Mouse (Mus musculus): Measurements from ENCODE around the gene Cep19.
"Not testable (repeated sequence)": the region's sequence is repeated elsewhere in the genome, so short reads cannot be mapped to it uniquely, and the experiment has no call there.

Cep19 gene

DNA sequence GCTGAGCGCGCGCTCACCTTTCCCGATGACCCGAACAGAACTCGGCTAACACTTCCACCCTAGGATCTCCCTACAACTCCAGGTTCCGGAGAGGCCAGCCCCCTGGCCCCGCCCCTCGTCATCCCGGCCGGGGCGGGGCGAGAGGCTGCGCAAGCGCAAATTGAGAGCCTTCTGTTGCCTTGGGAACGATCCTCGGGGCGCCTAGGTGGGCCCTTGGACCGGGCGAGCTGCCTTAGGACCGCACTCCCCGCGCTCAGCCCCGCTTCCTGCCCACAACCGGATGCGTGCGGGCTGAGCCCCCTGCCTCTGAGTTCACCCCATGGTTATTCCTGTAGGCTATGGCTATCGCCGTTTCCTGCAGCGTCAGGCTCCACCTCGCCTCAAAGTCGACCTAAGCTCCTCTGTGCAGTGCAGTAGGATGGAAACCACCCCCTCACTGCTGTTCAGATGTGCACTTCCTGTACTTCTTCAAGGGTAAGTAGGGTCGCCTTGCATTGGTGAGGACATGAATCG is at the start of gene Cep19, which contains the start of gene Pigx:
Gene Cep19 (plus strand): TSS at position 163 of the 513 bp plus-strand sequence.
Gene Pigx (minus strand): TSS at position 103 of the 513 bp plus-strand sequence.
- peak; percentile 95 for DNase-seq

DNA sequence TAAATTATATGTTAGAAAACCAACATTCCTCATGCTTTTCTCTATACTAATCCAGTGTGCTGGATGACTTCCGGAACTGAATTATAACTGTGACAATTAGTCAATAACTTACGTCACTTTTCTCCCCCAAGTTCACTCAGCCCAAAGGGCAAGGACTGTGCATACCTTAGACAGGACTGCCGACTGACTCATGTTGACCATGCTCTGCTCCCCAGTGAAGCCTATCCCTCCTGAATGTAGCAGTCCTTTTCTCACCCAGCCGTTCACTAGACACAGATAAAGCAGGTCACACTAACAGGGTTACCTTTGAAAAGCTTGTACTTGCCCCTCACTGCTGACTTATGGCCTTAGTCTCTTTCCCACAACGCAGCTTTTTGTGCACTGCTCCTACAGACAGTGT is 40.8 kb upstream of the Cep19 start:
- DNase-seq, result no peak

DNA sequence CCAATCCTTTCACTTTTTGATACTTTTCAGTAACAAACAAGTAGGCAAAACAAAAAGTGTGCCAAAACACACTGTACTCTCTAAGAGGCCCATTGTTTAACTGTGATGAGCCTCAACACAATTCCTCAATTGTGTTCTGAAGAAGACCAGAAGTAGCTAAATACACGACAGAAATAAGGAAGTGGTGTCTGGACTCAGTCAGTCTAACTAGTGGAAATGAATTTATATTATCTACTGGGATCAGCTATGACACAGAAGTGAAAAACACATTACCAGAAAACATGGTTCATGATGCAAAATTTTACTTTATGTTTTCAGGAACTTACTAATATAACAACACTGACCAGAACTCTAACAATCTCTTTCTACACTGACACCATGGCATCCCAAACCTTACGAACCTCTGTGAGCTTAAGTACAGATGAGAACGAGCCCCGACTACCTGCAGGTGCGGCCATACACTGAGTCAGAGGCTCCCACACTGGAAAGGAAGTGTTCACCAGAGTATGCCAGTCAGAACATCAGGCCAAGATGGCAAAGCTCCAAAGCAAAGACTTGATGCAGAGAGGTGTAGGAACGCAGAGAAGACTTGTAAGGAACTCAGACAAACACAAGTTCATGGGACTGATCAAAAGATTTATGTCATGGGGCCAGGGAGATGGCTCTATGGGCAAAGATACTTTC is 39.6 kb upstream of the Cep19 start:
- no peak for DNase-seq

DNA sequence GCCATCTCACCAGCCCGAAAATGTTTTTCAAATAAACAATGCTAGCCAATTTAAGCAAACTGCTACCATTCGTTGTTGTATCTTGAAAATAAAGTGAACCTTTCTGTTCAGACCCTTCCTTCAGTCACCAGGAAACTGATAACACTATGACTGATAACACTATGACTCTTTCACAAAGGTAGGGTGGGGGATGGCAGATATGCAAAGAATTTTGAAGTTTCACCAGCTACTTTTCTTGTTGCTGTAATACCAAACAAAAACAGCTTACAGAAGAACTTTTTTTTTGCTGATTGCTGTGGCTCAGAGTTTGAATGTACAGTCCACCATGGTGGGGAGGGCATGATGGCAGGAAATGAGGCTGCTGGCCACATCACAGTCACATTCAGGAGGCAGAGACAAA is 37.4 kb upstream of the Cep19 start:
- no peak for DNase-seq

DNA sequence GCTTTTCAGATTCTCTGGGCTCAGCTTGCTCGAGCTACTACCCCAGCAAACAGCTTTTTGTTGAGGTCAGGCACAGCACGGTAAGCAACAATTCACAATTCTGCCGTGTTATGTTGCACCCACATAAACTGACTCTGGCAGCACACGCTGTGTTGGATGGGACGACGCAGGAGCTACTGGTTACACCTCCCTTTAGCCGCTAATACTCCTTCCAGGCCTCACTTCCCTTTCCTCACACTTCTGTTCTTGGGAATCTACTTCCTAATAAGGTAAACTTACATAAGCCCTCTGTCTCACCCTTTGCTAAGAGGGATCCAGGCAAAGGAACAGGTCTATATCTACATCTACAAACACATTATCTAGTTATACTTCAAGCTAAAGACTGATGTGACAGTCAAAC is 35.7 kb upstream of the Cep19 start:
- DNase-seq, result no peak

DNA sequence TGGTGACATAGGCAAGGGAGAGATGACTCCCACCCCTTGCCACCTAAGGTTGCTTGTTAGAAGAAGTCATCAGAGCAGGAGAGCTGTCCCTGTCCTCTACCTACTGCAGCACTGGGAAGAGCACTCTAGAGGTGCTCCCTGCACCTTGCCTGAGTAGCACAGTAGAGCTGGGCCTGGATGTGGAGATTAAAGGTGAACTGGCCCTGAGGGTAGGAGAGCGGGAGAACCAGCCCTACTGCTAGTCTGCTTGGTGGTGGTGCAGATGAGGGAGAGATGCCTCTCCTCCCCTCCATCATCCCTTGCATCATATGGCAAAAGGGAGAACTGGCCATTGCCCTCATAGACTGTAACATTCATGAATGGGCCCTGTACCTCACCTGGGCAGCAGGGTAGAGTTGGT is 32.7 kb upstream of the Cep19 start:
- DNase-seq, result no peak

DNA sequence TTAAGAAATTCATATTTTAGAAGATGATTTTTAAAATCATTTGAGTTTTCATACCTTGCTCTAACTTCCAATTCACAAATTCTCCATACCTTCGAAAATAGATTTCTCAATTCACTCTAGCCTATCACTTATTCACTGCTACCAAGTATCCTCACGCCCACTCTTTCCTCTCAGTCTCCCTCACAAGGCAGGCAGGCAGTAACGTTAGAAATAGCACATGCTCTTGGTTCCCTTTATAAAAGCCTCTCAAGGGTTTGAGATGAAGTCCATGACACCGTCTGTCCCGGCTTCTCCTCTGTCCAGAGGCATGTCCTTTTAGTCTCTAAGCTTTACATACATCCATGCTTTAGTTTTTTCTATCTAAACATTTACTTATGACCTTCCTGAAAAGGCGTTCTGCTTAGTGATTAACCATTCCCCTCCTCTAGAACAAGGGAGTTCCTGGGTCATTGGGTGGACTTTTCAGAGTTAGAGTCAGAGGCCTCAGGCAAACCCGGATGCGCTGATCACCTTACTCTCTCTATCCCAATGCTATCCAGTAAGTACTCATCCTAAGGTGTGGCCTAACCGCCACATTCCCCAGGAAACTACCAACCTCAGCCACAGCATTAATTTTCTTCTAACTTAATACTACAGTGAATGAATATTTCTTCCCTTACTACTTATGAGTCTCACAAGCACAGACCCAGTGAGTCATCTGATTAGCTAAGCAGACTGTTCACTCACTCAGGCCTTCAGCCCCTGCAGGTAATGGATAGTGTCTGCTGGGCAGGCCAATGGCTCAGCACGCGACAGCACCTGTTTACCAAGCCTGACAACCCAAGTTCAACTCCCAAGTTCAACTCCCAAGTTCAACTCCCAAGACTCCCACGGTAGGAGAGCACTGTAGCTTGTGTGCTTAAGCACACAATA is 31.0 kb upstream of the Cep19 start:
- DNase-seq, result no peak

DNA sequence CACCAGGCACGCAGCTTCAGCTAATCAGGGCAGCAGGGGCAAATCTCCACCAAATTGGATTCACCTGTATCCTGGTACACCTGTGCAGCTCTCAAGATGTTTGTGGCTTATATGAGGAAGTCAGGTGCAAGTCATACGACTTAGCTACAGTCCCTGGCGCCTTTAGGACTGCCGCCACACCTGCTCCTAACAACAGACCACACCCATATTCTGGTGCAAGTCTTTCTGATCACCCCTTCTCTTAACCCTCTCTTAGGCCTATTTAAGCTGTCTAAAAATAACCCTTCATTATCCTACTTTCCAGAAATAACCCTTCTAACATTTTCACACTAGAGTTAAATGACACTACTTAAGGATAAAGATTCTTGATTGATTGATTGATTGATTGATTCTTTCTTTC is 29.5 kb upstream of the Cep19 start:
- DNase-seq, result not testable (repeated sequence)

DNA sequence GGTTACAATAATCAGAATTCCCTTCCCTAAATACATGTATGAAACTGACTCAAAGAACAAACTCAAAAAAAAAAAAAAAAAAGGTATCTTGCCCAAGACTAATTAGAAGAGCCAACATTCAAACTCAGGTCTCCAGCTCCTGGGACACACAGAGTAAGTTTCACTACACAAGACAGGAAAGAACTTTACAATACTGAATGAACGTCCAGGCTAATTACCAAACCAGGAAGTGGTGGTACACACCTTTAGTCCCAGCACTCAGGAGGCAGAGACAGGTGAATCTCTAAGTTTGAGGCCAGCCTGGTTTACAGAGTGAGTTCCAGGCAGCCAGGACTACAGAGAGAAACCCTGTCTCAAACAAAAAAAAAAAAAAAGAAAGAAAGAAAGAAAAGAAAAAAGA is 23.8 kb upstream of the Cep19 start:
- DNase-seq, result no peak

DNA sequence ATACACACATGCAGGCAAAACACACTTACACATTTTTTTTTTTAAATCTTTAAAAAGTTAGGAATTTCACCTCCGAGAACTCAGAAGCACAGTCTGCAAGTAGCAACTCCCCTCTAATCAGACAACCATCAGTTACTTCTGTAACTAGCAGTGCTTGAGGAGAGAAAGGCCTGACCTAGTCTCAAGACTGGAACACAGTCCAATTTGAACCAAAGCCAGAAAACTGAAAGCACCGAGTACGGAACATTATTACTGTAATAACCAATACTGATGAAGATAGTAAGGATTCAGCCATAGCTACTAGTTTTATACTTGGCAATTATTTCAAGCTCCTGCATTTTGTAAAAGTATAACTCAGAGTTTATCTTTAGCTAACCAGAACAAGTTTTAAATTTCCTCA is 23.2 kb upstream of the Cep19 start:
- DNase-seq, result no peak

DNA sequence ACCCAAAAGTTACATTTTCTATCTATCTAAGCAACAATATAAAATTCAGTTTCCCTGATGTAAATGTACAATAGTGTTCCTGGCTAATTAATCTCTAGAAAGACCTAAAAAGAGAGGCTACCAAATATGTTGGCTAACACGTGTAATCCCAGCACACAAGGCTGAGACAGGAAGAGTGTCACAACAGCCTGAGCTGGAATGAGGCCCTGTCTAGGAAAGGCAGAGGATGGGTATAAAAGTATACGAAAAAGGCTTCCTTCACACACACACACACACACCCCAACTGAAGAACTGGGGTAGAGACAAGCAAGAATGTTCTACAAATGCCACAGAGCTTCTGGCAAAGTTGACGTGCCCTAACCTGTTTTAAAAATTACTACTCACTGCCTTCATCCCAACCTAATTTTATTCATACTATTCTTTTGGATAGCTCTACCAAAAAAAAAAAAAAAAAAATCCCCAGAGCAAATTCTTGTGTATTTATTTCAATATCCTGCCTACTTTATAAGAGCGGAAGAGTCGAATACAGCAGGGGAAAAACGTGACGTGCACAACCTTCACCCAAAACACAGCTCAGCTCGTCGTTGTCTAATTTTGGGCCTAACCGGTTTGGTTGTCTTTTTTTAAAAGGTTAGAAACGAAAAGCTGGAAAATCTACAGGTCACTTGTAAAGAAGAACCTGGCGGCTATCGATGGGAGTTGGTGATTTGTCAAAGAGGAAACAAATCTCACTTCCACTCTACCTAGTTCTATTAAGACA is 21.8 kb upstream of the Cep19 start:
- DNase-seq, result no peak

DNA sequence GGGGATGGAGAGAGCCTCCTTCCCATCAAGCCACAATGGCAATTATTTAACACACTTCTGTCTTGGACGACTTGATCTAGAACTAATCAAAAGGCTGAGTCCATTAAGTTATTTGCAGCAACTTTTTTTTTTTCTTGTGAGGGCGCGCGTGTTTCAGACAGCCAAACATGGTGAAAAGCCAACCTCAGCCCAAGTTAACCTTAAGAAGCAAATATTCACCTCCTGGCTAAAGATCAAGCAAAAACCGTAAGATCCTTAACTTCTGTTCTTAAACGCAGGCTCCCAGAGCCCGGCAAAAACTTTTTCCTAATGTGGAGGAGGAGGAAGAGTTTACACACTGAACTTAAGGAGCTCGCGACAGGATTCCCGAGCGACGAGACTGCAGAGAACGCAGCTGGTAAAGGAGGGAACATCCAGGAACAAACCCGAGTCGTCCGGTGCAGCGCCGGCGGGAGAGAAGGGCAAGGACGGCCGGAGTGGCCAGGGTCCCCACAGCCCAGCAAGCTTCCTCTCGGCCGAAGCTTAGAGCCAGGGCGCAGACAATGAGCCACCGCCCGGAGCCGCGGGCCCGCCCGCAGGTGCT is 21.1 kb upstream of the Cep19 start:
- DNase-seq, result no peak

DNA sequence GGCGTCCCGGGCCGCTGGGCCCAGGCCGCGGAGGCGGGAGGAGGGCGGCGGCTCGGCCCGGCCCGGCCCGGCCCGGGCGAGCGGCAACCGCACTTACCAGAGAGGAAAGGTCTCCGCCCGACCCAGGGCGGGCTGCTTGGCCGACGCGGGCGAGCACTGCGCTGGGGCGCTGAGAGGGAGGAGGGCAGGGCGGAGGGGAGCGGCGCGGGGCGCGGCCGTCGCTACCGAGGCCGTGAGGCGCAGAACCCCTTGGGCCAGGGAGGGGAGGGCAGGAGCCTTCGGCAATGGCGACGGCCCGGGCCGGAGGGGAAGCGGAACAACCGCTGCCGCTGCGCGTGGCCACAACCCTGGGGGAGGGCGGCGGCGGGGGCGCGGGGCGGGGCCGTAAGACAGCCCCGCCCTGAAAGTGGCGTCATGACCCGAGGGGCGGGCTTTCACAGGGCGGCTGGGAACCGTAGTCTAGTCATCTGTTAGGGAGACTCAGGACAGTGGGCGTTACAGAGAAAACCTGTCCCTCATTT is 20.5 kb upstream of the Cep19 start, which contains the start of gene Pak2:
Gene Pak2 (minus strand): TSS at position 352 of the 521 bp plus-strand sequence.
- DNase-seq, result peak; percentile 91

DNA sequence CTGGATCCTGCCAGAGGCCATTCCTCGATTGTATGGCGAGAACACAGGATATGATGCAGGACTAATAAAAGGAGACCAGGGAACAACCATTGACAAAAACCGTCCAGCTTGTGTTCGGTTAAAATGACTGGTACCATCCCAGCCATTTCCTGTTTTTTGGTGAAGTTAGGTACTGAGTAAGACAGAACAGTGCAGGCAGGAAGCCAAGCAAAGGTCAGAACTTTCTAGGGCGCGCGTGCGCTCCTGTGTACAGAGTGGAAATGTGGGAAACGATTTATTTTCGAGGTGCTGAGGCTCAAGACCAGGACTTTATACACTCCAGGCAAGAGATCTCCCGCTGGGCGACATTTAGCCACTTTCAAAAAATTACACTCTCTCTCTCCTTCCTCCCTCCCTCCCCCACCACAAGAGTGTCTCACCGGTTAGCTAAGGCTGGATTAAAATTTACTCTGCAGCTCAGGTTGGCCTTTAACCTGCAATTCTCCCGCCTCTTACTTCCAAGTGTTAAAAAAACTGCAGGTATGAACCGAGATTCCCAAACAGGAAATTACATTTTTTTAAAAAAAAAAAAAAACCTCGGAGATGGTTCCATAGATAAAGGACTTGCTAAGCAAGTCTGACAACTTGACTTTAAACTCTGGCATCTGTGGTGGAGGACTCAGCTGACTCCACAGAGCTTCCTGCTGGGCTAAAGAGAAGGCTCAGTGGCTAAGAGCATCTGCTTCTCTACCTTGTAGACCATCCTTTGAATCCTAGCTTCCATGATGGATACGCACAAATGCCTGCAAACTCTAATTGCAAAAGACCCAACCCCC is 11.8 kb upstream of the Cep19 start:
- DNase-seq, result peak; percentile 81

DNA sequence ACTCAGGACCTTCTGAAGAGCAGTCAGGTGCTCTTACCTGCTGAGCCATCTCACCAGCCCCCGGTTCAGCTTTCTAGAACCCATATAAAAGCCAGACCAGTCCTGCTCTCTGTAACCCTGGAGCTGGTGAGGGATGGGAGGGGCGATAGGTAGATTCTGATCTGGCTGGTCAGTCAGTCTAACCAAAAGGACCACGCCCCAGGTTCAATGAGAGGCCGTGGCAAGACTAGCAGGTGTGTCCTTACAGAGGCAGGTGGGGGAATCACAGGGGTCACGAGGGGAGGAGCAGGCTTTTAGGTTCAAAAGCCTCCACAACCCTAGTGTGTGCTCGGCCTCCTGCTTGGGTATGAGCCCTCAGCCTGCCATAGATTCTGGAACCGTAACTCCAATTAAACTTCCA is 8.1 kb upstream of the Cep19 start:
- no peak for DNase-seq

DNA sequence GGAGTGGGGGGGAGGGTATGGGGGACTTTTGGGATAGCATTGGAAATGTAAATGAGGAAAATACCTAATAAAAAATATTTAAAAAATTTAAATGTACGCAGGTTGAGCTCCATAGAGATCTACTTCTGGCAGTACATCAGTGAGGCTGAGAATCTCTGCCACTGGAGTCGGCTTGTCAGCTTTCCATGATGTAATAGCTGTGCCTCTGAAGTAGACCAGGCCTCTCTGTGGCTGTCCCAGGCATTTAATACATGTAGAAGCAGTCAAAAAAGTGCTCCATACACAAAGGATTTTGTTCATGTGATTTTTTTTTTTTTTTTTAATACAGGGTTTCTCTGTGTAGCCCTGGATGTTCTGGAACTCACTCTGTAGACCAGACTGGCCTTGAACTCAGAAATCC is 1.8 kb upstream of the Cep19 start:
- not testable (repeated sequence) for DNase-seq

DNA sequence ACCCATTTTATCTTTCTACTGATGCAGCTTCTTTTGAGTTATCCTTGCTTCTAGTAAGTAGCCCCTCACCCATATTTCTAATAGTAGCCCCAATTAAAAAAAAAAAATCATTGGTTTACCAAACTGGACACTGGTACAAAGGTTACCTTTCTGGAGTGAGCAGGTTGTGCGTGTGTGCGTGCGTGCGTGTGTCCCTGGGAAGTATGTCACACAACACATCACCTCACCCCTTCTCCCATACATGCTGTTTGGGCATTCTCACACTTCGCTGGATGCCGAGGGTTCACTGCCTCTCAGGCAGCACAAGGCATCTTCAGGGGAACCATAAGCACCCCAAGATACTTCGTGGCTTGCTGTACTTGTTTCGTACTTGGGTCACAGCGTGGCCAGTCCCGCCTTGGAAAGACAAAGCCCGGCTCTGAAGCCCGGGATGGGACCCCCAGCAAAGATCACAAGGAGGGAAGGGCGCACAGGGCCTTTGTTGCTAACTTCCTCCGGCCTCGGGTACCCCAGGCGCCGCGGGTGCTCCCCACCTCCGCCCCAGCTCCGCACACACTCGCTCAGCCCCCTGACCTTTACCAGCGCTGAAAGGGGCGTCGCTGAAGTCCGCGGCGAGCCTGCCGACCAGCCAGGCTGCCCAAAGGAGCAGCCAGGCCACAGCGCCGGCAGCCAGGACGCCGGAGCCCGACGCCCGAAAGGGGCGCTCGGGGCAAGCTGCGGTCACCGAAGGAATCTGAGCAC is 533 bp upstream of the Cep19 start:
- no peak for DNase-seq

DNA sequence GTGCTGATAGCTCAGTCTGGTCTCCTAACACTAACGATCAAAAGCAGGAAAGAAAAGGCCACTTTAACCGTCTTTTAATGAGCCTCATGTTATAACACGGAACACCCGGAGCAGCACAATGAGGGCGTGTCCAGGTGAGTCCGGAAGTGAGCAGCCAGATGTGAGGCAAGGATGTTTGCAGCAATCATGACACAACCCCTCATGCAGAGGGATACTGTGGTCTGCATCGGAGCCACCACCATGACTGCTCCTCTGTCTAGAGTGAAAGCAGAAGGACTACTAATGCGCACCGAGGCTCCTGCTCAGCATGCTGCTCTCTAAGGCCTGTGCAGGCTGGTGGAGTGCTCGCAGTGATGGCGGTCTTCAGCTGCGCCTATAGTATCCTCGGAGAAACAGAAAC is 2.7 kb downstream of the Cep19 start:
- no peak for DNase-seq

DNA sequence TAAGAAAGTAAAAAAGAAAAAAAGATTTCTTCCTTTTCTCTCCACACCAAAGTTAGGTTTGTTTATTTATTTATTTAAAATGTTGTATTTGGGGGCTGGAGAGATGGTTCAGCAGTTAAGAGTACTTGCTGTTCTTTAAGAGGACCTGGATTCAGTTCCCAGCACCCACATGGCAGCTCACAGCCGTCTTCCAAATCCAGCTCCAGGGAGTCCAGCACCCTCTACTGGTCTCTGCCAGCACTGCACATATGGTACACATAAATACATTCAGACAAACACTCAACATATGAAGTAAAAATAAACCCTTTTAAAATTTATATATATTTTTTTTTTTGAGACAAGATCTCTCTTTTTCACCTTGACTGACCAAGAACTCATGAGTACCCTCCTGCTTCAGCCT is 6.1 kb downstream of the Cep19 start:
- DNase-seq, result no peak

DNA sequence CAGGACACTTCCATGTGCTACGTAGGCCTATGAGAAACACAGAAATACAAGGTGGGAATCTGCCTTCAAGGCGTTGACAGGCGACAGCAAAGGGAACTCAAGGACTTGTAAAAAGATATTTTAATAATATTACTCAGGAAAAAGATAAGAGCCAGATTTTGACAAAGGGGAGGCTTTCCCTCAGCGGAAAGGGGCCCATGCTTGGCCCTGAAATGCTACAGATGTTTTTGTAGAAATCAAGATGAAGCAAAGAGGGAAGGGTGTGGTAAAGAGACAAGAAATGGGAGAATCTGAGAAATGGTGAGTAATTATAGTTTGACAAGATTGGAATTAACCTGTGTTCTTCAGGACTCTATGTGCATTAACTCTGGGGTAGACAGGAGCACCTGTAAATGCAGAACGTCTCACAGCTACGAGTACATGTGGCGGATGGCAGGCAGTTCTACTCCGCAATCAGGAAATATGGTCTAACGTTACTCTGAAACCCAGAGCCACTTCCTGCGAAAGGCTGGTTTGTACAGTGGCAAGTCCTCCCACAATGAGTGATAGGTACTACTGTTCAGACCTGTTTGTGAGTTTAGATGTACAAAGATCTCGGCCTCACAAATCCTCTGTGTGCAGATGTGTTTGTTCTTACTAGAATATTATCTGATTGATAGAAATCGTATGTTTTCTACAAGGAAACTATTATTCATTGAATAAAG is 7.9 kb downstream of the Cep19 start:
- no peak for DNase-seq

Data from kidney, adult 18-20 months (tissue).